Mouse (Mus musculus): Measurements from ENCODE around the gene Pecam1.

Pecam1 gene

DNA sequence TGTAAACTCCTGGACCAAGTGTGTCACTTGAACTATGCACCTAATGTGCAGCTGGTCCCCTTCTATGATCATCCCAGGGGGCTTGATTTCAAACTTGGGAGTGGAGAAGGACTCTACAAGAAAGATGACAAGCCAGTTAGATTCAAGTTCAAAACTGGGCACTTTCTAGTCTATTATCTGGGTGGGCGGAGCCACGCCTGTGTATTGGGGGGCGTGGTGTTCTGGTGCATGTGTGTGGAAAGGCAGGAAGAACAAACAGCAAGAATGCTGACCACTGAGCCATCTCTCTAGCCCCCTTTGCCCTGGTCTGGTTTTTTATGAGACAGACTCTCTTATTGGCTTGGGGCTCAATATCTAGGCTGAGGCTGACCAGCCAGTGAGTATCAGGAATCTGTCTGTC is 54.5 kb downstream of the Pecam1 start:
- DNase-seq (ENCODE audit: low read depth, low spot score), result no peak

DNA sequence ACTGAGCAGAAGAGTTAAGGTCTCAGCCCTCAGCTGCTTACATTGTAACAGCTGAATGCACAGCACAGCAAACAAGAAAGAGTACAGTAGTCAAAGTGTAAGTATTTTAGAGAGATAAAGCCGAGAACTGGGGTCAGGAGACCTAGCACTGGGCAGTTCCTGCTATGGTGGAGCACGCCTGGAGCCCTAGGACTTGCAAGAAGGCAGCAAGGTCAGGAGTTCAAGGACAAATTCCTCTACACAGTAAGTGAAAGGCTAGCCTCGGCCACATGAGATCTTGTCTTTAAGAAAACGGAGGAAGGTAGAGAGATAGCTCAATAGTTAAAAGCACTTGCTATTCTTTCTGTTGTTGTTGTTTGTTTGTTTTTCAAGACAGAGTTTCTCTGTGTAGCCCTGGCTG is 57.5 kb downstream of the Pecam1 start:
- no peak for DNase-seq (ENCODE audit: low read depth, low spot score)

DNA sequence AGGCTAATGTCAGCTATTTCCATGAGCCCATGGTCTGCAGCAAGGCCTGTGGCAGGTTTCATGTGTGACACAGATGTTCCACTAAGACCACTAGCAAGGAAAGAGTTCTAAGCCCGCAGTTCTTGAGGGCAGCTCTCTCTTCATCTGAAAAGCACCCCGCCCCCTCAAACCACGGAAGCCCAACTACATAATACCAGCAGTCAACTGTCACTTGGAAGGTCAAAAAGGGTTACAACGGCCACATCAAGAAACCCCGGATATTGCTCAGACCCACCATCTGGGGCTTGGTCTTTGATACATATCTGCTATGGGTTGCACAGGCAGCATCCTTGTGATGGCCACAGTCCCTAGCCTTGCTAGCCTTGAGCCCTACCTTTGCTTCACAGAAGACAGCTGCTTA is 62.1 kb downstream of the Pecam1 start:
- DNase-seq (ENCODE audit: low read depth, low spot score), result no peak

DNA sequence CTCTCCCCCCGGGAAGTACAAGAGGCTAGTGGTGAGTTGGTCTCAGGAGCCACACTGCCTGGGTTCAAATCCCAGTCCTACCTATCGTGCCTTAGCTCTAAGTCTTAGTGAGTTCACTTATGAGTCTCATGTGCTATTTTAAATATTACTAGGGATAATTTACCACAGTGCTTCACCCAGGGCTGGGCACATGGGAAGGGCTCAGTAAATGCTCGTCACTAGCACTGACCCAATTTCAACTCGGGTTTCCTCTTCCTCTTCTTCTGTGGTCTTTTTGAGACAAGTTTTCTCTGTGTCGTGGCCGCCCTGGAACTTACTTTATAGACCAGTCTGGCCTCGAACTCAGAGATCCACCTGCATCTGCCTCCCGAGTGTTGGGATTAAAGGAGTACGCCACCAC is 63.1 kb downstream of the Pecam1 start:
- DNase-seq (ENCODE audit: low read depth, low spot score), result no peak

DNA sequence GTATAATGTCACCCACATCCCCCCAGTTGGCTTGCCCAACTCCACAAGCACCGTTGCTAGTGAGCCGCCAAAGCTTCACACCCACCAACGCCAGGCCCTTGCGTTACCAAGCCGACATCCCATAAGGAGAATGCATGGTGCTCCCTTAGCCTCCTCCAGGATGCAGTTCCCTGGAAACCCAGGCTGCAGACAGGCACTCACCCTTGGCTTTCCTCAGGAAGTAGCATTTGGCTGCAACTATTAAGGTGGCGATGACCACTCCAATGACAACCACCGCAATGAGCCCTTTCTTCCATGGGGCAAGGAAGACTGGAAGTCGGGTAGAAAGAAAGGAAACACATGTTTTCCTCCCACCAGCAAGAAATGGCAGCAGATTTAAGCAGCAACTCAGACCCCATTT is 66.4 kb downstream of the Pecam1 start:
- DNase-seq (ENCODE audit: low read depth, low spot score), result no peak

DNA sequence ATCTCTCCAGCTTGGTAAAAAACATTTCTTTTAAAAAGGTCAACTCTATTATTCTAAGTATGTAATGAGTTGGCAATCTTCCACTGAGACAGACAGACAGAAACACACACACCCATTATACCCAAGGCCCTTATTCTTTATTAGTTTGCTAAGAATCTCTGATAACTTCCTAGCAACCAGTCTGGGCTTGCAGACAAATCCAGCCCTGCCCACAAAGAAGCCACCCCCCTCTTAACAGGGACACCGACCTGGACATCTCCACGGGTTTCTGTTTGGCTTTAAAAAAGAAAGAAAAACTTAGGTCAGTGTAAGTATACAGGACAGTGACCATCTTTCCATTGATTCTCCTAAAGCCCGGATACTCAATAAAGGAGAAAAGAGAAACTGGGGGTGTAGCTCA is 67.1 kb downstream of the Pecam1 start:
- no peak for DNase-seq (ENCODE audit: low read depth, low spot score)

DNA sequence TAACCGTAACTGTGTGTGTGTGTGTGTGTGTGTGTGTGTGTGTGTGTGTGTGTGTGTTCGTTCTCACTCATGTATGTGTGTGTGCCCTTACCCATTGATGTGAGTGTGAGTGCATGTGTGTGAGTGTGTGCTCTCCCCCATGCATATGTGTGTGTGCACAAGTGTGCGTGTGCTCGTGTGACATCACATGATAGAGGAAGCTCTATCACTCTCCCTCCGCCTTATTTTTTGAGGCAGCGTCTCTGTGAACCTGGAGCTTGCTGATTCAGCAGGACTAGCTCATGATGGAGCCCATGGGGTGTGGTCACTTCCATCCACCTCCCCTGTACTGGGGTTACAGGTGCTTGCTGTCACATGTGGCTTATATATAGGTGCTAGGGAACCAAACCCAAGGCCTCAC is 69.3 kb downstream of the Pecam1 start:
- DNase-seq (ENCODE audit: low read depth, low spot score), result no peak

DNA sequence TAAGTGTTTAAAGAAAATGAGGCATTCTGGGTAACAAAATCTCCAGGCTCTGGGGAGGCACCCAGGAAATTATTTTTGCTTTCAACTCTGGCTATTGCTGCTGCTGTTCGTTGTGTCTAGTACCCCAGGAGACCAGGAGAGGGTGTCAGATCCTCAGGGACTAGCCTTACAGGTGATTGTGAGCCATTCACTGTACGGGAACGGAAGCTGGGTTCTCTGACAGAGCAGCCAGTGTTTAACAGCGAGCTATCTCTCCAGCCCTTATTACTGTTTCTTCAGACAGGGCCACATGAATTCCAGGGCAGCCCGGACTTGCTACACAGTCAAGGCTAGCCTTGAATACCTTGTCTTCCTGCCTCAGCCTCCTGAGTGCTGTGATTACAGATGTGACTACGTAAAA is 70.6 kb downstream of the Pecam1 start:
- no peak for DNase-seq (ENCODE audit: low read depth, low spot score)

DNA sequence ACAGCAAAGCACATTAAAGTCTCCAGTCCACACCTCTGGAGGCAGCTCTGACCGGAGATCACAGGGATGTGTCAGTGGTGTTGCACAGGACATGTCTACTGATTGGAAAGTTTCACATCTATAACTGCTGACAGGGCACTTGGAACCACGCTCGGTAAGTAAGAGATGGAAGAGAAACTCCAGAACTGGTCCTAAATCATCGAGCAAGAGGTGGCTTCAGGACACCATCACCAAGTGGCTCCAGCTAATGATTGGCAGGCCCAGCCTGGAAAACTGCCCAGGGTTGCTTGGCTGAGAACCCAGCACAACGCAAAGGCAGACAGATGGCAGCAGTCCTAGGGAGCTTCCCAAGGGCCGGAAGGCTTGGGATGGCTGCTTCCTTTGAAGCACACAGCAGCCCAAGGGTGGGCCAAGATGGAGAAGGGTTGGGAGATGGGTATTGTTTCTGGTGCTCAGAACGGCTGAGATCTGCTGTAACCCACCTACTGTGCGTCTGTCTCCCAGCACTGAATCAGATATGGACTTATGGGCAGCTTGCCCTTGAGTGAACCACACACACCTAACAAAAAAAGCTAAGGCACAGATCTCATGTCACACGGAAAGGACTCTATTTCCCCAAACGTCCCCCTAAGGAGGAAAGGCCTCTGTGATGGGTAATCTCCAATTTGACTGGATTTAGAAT is 72.4 kb downstream of the Pecam1 start:
- DNase-seq (ENCODE audit: low read depth, low spot score), result no peak

DNA sequence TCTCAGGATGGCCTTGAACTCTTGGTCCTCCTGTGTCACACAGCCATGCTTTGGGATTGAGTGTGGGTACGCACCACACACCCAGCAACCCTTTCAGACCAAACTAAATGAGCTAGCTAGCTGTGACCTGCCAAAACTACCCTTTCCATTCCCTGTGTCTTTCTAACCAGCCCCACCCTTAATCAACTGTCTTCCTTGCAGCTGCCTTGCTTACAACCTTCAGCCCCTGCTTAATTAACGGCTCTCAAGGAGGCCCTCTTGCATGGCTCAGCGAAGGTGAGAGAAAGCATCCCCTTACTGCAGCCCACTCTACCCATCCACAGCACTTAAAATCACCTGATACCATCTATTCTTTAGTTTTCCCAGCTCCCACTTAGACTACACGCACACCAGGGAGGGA is 73.1 kb downstream of the Pecam1 start:
- DNase-seq (ENCODE audit: low read depth, low spot score), result no peak

DNA sequence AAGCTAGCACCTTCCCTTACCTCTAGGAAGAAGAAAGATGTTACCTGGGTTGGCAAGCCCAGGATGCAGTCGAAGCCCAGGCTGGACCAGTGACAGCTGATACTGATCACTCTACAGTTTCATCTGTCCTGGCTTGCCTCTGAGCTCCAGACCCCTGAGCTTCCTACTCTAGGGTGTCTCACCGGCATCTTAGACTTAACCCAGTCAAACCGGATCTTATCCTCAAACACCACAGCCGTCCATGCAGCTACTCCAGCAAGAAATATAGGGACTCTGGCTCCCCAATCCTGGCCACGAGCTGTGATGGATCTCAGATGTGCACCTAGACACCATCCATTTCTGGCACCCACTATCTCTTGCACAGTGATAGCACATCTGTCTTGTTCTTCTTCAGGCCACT is 74.6 kb downstream of the Pecam1 start:
- DNase-seq (ENCODE audit: low read depth, low spot score), result no peak

DNA sequence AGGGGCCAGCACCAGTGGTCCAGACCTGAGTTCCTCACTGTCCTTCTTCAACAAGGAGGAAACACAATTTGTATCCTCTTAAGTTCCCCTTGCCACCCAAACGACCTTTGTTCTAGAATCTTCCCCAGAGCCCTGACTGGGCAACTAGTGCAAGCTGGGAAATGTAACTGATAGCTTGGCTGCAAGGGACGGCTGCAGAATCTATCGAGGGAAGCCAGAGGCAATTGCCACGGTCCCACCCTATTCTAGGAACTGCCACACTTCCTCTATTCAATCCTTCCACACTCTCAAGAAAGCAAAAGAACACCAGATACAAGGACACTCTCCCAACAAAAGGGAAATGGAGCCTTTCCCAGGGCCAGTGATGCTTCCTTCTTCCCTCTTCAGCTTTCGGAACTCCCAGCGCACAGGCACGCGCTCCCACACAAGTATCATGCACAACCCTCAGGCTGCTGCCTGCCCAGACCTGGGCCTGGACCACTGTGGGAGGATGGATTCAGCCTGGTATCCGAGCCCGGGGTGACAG is 75.2 kb downstream of the Pecam1 start:
- DNase-seq (ENCODE audit: low read depth, low spot score), result no peak

DNA sequence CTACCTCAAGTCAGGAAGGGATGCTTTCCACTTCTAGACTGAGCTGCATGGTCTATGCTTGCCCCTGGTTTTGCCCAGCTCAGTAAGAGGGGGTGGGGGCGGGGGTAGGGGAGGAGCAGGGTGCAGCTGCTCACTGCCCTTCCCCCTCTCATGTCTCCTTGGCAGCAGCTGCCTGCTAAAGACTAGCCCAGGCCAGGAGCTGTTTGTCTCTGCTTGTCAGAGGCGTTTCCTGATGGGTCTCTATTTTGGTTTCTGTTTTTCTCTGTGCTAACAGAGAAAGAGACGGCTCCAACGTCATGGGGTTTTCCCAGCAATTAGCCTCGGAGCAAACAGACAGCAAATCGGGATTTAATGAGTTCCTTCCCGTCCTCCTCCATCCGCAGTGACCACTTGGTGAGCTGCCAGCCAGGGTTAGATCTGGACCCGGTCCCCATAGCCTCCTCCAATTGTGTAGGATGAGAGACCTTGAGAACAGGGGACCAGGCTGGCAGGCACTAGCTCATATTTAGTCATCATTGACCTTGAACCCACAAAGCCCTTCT is 75.7 kb downstream of the Pecam1 start:
- DNase-seq (ENCODE audit: low read depth, low spot score), result no peak

DNA sequence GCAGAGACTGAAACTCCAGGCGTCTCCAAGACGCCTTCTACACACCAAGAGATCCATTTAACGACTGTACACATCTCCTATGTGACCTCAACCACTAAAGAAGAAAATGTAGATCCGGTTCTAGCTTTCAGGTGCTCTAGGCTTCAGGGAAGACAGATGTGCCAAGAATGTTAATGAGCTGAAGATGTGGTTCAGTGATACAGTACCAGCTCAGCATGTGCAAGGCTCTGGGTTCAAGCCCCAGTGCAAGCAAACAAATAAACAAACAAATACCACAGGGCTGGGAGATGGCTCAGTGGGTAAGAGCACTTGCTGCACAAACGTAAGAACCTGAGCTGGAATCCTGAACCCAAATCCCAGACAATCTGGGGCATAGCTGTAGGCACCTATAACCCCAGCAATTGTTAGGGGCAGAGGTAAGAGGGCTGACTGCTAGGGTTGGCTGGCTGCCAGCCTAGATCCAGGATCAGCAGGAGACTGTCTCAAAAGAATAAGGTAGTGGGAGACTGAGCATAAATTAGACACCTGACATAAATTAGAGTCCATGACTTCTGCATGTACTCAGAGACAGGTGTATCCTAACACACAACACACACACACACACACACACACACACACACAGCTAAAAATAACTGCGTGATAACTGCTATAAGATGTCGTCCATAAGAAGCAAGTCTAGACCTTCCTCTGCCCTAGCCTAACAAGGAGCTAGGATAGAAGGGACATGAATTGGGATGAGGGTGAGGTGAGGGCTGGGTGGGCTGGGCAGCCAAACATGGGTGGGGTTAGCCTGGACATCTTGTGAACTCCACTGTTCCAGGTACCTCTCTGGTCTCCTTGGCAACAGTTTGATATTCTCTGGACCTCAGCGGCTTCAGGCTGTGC is 76.5 kb downstream of the Pecam1 start:
- no peak for DNase-seq (ENCODE audit: low read depth, low spot score)

DNA sequence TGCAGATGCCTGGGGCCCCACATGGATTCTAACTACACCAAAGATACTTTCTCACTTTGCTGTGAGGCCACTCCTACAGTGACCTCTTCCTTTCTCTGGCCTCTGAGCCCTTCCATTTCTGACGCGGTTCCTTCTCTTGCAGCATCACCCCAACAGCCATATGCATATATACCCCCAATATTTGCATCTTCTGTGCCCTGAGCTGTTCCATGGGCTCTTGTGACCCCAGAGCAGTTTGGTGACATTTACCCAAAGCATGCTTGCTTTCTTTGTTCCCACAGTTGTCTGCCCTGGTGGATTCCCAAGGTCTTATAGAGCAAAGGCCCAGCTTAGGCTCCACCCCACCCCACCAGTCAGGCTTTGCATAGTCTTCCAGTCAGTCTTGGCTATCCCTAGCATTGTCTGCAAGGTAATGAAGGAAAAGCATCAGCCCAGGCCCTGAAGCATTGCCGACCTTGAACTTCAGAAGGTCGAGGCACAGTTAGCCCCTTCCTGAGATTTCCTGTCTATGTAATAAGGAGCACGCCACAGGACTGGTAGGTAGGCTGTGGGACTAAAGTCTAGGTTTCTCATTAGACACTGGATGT is 77.4 kb downstream of the Pecam1 start:
- DNase-seq (ENCODE audit: low read depth, low spot score), result no peak

DNA sequence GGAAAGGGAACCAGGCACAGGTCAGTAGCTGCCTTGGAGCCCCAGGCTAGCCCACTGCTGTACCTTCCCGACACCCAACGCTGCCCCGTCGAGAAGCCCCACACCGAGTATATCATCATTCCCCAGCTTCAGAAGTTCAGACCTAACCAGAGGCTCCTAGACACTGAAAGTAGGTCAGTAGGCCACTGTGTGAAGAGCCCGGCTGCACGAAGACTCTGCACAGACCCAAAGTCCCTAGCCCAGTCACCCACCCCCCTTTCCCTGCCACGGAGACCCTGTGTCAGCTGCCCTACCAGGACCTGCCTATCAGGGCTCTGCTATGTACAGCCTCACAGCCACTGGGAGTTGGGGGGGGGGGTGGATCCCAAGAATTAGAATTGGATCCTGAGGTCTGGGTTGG is 78.6 kb downstream of the Pecam1 start:
- DNase-seq (ENCODE audit: low read depth, low spot score), result no peak

DNA sequence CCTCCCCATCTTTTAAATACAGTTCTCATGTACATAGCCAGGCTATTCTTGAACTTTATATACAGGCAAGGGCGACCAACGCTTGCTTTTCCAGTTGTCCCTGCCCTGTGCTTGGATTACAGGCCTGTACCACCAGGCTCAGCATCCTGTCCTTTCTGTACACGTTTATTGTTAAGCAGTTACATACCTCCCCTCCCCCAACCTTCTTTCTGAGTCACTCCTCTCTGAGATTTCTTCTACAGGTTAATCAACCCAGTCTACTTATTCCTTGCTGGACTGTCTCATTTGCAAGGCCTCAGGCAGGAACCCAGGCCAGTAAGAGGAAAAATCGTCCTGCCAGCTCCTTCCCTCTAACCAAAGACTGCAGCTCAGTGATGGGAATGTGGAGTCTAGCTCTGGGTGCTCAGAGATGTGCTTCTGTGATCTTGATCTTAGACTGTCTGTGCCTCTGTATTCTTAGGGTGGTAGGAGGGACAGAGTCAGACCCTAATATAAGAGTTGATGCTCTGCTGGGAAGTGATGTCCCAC is 79.4 kb downstream of the Pecam1 start:
- DNase-seq (ENCODE audit: low read depth, low spot score), result no peak

DNA sequence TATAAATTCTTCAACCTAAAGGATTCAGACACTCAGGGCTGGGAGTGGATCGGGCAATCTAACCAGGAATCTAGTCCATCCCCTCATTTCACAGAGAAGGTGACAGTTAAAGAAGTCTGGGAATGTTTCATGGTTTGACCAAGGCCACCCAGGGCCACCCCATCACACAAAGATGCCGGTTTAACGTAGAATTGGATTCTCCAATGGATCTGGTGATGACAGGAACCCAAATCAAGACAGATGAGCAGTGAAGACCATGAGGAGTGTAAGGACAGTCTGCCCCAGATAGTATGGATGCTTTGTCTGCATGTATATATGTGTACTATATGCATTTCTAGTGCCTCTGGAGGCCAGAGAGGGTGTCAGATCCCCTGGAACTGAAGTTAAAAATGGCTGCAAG is 80.2 kb downstream of the Pecam1 start:
- DNase-seq (ENCODE audit: low read depth, low spot score), result no peak

DNA sequence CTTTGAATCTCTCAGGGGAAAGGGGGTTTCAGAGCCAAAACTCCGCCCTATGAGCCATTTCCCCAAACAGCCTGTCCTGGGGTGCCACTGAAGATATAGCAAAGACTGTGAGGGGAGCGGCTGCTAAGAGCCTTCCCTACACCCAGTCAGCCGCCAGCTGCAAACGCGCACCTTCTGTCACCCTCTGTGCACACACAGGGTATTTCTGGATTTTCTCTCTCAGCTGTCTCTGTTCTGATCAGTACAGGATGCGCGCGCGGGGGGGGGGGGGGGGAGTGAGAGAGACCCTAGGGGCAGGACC is 80.6 kb downstream of the Pecam1 start:
- no peak for DNase-seq (ENCODE audit: low read depth, low spot score)

DNA sequence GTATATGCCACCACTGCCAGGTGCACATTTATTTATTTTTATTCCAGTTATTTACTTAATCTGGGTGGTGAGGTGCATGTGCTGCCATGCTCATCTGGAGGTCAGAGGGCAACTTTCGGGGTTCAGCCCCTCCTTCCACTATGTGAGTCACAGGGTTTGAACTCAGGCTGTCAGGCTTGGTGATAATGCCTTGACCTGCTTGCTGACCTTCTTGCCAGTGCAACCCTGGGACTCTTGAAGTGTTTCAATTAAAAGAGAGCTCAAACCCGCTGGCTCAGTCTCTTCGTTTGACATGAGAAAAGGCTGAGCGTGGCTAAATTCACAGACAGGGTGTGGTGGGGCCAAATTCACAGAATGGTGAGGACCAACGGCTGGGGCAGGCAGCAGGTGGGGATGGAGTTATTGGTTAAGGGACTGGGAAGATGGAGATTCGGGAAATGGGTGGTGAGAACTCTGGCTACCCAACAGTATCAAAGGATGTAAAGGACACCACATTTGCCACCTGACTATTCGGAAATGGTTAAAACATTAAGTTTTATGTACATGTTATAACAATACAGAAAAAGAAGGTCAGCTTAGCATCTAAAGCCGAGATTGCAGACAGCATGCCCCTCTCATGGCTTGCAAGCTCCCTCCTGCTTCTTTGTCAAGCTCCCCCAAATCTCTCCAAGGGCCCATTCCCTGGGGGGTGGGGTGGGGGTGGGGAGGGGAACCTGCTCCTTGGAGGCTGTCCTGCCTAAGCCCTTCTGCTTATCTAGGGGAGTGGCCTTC is 81.1 kb downstream of the Pecam1 start:
- no peak for DNase-seq (ENCODE audit: low read depth, low spot score)

DNA sequence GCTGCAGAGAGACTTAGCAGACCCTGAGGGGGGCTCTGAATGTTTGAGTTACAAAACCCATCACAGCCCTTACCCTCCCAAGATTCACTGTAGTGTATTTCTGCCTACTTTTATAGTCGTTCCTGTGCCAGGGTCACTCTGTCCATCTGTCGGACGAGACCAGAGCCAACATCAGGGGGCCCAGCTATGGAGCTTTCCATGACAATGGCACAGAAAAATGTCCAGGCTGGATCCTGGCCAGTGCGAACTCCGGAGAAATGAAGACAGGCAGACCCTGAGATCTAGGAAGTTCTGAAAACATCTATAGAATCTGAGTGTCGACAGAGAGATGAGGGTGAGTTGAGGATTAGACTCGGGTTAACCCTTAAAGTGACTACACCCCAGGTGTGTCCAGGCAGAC is 82.1 kb downstream of the Pecam1 start:
- DNase-seq (ENCODE audit: low read depth, low spot score), result no peak

DNA sequence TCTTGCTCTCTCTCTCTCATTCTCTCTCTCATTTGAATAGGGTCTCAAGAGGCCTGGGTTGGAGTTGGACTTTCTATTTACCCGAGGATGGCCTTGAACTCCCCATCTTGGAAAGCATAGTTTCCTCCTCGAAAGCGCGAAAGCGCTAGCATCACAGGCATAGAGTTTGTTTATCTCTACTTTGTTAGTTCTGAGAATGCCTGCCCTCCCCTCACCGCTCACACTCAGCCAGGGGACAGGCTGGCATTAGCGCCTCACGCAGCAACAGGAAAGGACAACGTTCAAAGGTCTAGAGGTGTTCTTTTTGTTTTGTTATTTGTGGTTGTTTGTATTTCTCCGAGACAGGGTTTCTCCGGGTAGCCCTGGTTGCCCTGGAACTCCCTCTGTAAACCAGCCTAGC is 82.6 kb downstream of the Pecam1 start:
- DNase-seq (ENCODE audit: low read depth, low spot score), result no peak

Measured in embryo, embryonic 11.5 days (tissue).